Mouse (Mus musculus): ENCODE results near the gene Ldlr.

The Ldlr gene

GRCm38 (mm10) chr9:21715298-21715697 is 8.0 kb upstream of the Ldlr start:
- Histone ChIP-seq H3K27me3 (ENCODE audit: insufficient read depth, low read length) (no peaks in the 10 kb centered on the region), H3K9me3 (ENCODE audit: low read length) (peaks cover 14% of the 10 kb centered on the region), H3K36me3 (ENCODE audit: insufficient read depth, low read length) (0 out of 2 replicates have a peak, but pooled peaks cover 4% of the 10 kb centered on the region), H3K4me1 (replicated peaks; ENCODE audit: low read depth, low read length) (peaks cover 33% of the 10 kb centered on the region), H3K4me3 (replicated peaks; ENCODE audit: low read length) (no peak overlapping the region)
- TF ChIP-seq POU5F1 (IDR thresholded peaks at IDR 0.05; ENCODE audit: borderline replicate concordance, low read length) (no peak), NANOG (IDR thresholded peaks at IDR 0.05; ENCODE audit: borderline replicate concordance, low read length) (no peak), CTCF (conservative IDR thresholded peaks at IDR 0.05; ENCODE audit: low read length) (no peak)

- TF ChIP-seq POU5F1 (IDR thresholded peaks at IDR 0.05; ENCODE audit: borderline replicate concordance, low read length) (no peak), NANOG (IDR thresholded peaks at IDR 0.05; ENCODE audit: borderline replicate concordance, low read length) (no peak), CTCF (conservative IDR thresholded peaks at IDR 0.05; ENCODE audit: low read length) (no peak)
Observed at GRCm38 (mm10) chr9:21717015-21717414, 6.3 kb upstream of the Ldlr start.

GRCm38 (mm10) chr9:21721036-21721435 is 2.2 kb upstream of the Ldlr start:
- no peaks in the 10 kb centered on the region for H3K9me3 ChIP-seq (ENCODE audit: low read length)
- H3K4me3 ChIP-seq (replicated peaks; ENCODE audit: low read length), result no peak overlapping the region
- H3K27me3 ChIP-seq (ENCODE audit: insufficient read depth, low read length), result no peaks in the 10 kb centered on the region
- peaks cover 18% of the 10 kb centered on the region for H3K36me3 ChIP-seq (ENCODE audit: insufficient read depth, low read length)
- peaks cover 61% of the 10 kb centered on the region for H3K4me1 ChIP-seq (replicated peaks; ENCODE audit: low read depth, low read length)
- TF ChIP-seq POU5F1 (IDR thresholded peaks at IDR 0.05; ENCODE audit: borderline replicate concordance, low read length) (no peak), NANOG (IDR thresholded peaks at IDR 0.05; ENCODE audit: borderline replicate concordance, low read length) (no peak), CTCF (conservative IDR thresholded peaks at IDR 0.05; ENCODE audit: low read length) (no peak)

More at GRCm38 (mm10) chr9:21717015-21717414, 6.3 kb upstream of the Ldlr start:
- Histone ChIP-seq H3K9me3 (ENCODE audit: low read length) (peaks cover 14% of the 10 kb centered on the region), H3K4me1 (replicated peaks; ENCODE audit: low read depth, low read length) (peaks cover 44% of the 10 kb centered on the region), H3K4me3 (replicated peaks; ENCODE audit: low read length) (no peak overlapping the region), H3K27me3 (ENCODE audit: insufficient read depth, low read length) (no peaks in the 10 kb centered on the region), H3K36me3 (ENCODE audit: insufficient read depth, low read length) (0 out of 2 replicates have a peak, but pooled peaks cover 4% of the 10 kb centered on the region)

GRCm38 (mm10) chr9:21724147-21724536 is 859 bp downstream of the Ldlr start:
- H3K27me3 ChIP-seq (ENCODE audit: insufficient read depth, low read length), result no peaks in the 10 kb centered on the region
- no peaks in the 10 kb centered on the region for H3K9me3 ChIP-seq (ENCODE audit: low read length)
- TF ChIP-seq POU5F1 (IDR thresholded peaks at IDR 0.05; ENCODE audit: borderline replicate concordance, low read length) (no peak), NANOG (IDR thresholded peaks at IDR 0.05; ENCODE audit: borderline replicate concordance, low read length) (no peak), CTCF (conservative IDR thresholded peaks at IDR 0.05; ENCODE audit: low read length) (no peak)
- peaks cover 49% of the 10 kb centered on the region for H3K36me3 ChIP-seq (ENCODE audit: insufficient read depth, low read length)
- peak overlapping the region; percentile 91 for H3K4me3 ChIP-seq (replicated peaks; ENCODE audit: low read length)
- H3K4me1 ChIP-seq (replicated peaks; ENCODE audit: low read depth, low read length), result peaks cover 79% of the 10 kb centered on the region

- TF ChIP-seq CTCF (conservative IDR thresholded peaks at IDR 0.05; ENCODE audit: low read length) (no peak), POU5F1 (IDR thresholded peaks at IDR 0.05; ENCODE audit: borderline replicate concordance, low read length) (no peak), NANOG (IDR thresholded peaks at IDR 0.05; ENCODE audit: borderline replicate concordance, low read length) (no peak)
- Histone ChIP-seq H3K4me1 (replicated peaks; ENCODE audit: low read depth, low read length) (peaks cover 82% of the 10 kb centered on the region), H3K4me3 (replicated peaks; ENCODE audit: low read length) (peak overlapping the region; percentile 91), H3K27me3 (ENCODE audit: insufficient read depth, low read length) (no peaks in the 10 kb centered on the region), H3K9me3 (ENCODE audit: low read length) (no peaks in the 10 kb centered on the region), H3K36me3 (ENCODE audit: insufficient read depth, low read length) (peaks cover 60% of the 10 kb centered on the region)
Observed at GRCm38 (mm10) chr9:21725224-21726121, 2.2 kb downstream of the Ldlr start.

- peak overlapping the region; percentile 91 for H3K4me3 ChIP-seq (replicated peaks; ENCODE audit: low read length)
- peaks cover 69% of the 10 kb centered on the region for H3K36me3 ChIP-seq (ENCODE audit: insufficient read depth, low read length)
- H3K4me1 ChIP-seq (replicated peaks; ENCODE audit: low read depth, low read length), result peaks cover 84% of the 10 kb centered on the region
- H3K27me3 ChIP-seq (ENCODE audit: insufficient read depth, low read length), result no peaks in the 10 kb centered on the region
- no peak for TF ChIP-seq NANOG (IDR thresholded peaks at IDR 0.05; ENCODE audit: borderline replicate concordance, low read length)
- no peak for TF ChIP-seq CTCF (conservative IDR thresholded peaks at IDR 0.05; ENCODE audit: low read length)
- no peak for TF ChIP-seq POU5F1 (IDR thresholded peaks at IDR 0.05; ENCODE audit: borderline replicate concordance, low read length)
- no peaks in the 10 kb centered on the region for H3K9me3 ChIP-seq (ENCODE audit: low read length)
Observed at GRCm38 (mm10) chr9:21726218-21726975, 3.1 kb downstream of the Ldlr start.

GRCm38 (mm10) chr9:21728261-21728832 is 5.1 kb downstream of the Ldlr start:
- Histone ChIP-seq H3K27me3 (ENCODE audit: insufficient read depth, low read length) (no peaks in the 10 kb centered on the region), H3K36me3 (ENCODE audit: insufficient read depth, low read length) (peaks cover 89% of the 10 kb centered on the region), H3K4me3 (replicated peaks; ENCODE audit: low read length) (0 out of 2 replicates have a peak overlapping the region, but pooled peaks have one; percentile 3), H3K9me3 (ENCODE audit: low read length) (no peaks in the 10 kb centered on the region), H3K4me1 (replicated peaks; ENCODE audit: low read depth, low read length) (peaks cover 88% of the 10 kb centered on the region)
- TF ChIP-seq CTCF (conservative IDR thresholded peaks at IDR 0.05; ENCODE audit: low read length), result no peak
- no peak for TF ChIP-seq NANOG (IDR thresholded peaks at IDR 0.05; ENCODE audit: borderline replicate concordance, low read length)
- no peak for TF ChIP-seq POU5F1 (IDR thresholded peaks at IDR 0.05; ENCODE audit: borderline replicate concordance, low read length)

GRCm38 (mm10) chr9:21729264-21729663 is 6.0 kb downstream of the Ldlr start:
- peaks cover 94% of the 10 kb centered on the region for H3K4me1 ChIP-seq (replicated peaks; ENCODE audit: low read depth, low read length)
- H3K9me3 ChIP-seq (ENCODE audit: low read length), result no peaks in the 10 kb centered on the region
- peak overlapping the region; percentile 27 for H3K4me3 ChIP-seq (replicated peaks; ENCODE audit: low read length)
- H3K36me3 ChIP-seq (ENCODE audit: insufficient read depth, low read length), result peaks cover 98% of the 10 kb centered on the region
- TF ChIP-seq POU5F1 (IDR thresholded peaks at IDR 0.05; ENCODE audit: borderline replicate concordance, low read length) (no peak), NANOG (IDR thresholded peaks at IDR 0.05; ENCODE audit: borderline replicate concordance, low read length) (no peak)
- H3K27me3 ChIP-seq (ENCODE audit: insufficient read depth, low read length), result no peaks in the 10 kb centered on the region

All from E14TG2a.4 (cell line).